ENCODE assay signal across 8 mouse cellular contexts in genomic region chr2:152080685-152081541, GRCm38 (mm10). TPM values are rescaled to one million over a fixed set of nuclear protein-coding genes. Genes with fewer than 3 reads are reported as not detected.
DNase-seq lines count a peak whose midpoint lies in the region; ATAC-seq and TF ChIP-seq lines count a peak whose summit lies in the region.

Gene Scrt2 (plus strand): TSS chr2:152081529.

- H3K27ac ChIP-seq in CH12.LX (ENCODE audit: insufficient read depth, low read depth): no peak within 1 kb of the TSS
- peak within 1 kb of the TSS; percentile 98 for H3K27ac ChIP-seq in forebrain, embryonic 15.5 days (replicated peaks)
- H3K27ac ChIP-seq in intestine, embryonic 15.5 days: no peak within 1 kb of the TSS
- 0 out of 2 replicates have a peak within 1 kb of the TSS, but pooled peaks have one; percentile 24 for H3K27ac ChIP-seq in macrophage
- no peak within 1 kb of the TSS for H3K27ac ChIP-seq in stomach, postnatal 0 days (replicated peaks)

- H3K9ac ChIP-seq in CH12.LX (ENCODE audit: insufficient read depth, low read depth): no peak within 1 kb of the TSS
- peak within 1 kb of the TSS; percentile 85 for H3K9ac ChIP-seq in forebrain, embryonic 15.5 days (replicated peaks)
- no peak within 1 kb of the TSS for H3K9ac ChIP-seq in intestine, embryonic 15.5 days
- no peak within 1 kb of the TSS for H3K9ac ChIP-seq in stomach, postnatal 0 days (ENCODE audit: low read length)

- H3K27me3 ChIP-seq in CH12.LX (replicated peaks): peaks cover 96% of the 10 kb centered on the region
- no peaks in the 10 kb centered on the region for H3K27me3 ChIP-seq in forebrain, embryonic 15.5 days
- H3K27me3 ChIP-seq in intestine, embryonic 15.5 days (replicated peaks): peaks cover 71% of the 10 kb centered on the region
- H3K27me3 ChIP-seq in stomach, postnatal 0 days (ENCODE audit: control insufficient read depth, insufficient read depth, low read length): peaks cover 8% of the 10 kb centered on the region; the same call in 1 of the 2 replicates

- TF ChIP-seq POLR2A in CH12.LX (IDR thresholded peaks at IDR 0.05; ENCODE audit: low read depth, low read length): no peak

- peak; percentile 49 for DNase-seq in cerebellum, adult 9-11 months
- no peak for DNase-seq in cerebellum, adult 8-10 months
- DNase-seq in CH12.LX (ENCODE audit: extremely low read depth): peak; percentile 62
- DNase-seq in stomach, postnatal 0 days (ENCODE audit: low spot score): no peak
- DNase-seq in adrenal gland, postnatal 14 days: no peak

- TF ChIP-seq EP300 in CH12.LX (IDR thresholded peaks at IDR 0.05; ENCODE audit: low read length): peak; percentile 61
- no peak for TF ChIP-seq EP300 in stomach, postnatal 0 days (optimal IDR thresholded peaks at IDR 0.05)

- no peak for TF ChIP-seq CTCF in CH12.LX (conservative IDR thresholded peaks at IDR 0.05 in 1 of 2, IDR thresholded peaks at IDR 0.05 in 1 of 2; ENCODE audit: low read depth in 2 of 2, low read length in 2 of 2)
- no peak for TF ChIP-seq CTCF in stomach, postnatal 0 days (IDR thresholded peaks at IDR 0.05; ENCODE audit: low read depth)

- WGBS in forebrain, embryonic 15.5 days: under 1% methylated on average over 23 of the region's 24 CpGs
- under 1% methylated on average over 24 of the region's 24 CpGs for WGBS in intestine, embryonic 15.5 days
- 1% methylated on average over 22 of the region's 24 CpGs for WGBS in macrophage (ENCODE audit: missing documents)
- under 1% methylated on average over 21 of the region's 24 CpGs for WGBS in stomach, postnatal 0 days

- peaks cover 5 to 13% of the 10 kb centered on the region in 2 experiments; a peak in 3 of 4 replicates for H3K4me1 ChIP-seq in CH12.LX (ENCODE audit: control insufficient read depth in 1 of 2, insufficient read depth in 2 of 2)
- H3K4me1 ChIP-seq in forebrain, embryonic 15.5 days: peaks cover 51% of the 10 kb centered on the region
- H3K4me1 ChIP-seq in intestine, embryonic 15.5 days (replicated peaks): peaks cover 10% of the 10 kb centered on the region
- no peaks in the 10 kb centered on the region for H3K4me1 ChIP-seq in stomach, postnatal 0 days (replicated peaks; ENCODE audit: control insufficient read depth, insufficient read depth)

- dilution Hi-C loops in CH12.LX (cut with MboI; ENCODE audit: extremely low pct_ligation_motif_present, extremely low pct_unique_long_range_greater_than_20kb, low sequenced_read_pairs): no loop called here

- peak within 1 kb of the TSS; percentile 94 for H3K4me2 ChIP-seq in CH12.LX (ENCODE audit: insufficient read depth, low read depth, poor library complexity, severe bottlenecking)
- peak within 1 kb of the TSS; percentile 74 for H3K4me2 ChIP-seq in forebrain, embryonic 15.5 days (replicated peaks)
- H3K4me2 ChIP-seq in intestine, embryonic 15.5 days (replicated peaks): peak within 1 kb of the TSS; percentile 72
- H3K4me2 ChIP-seq in stomach, postnatal 0 days (replicated peaks; ENCODE audit: low read depth): peak within 1 kb of the TSS; percentile 49

- H3K4me3 ChIP-seq in CH12.LX (replicated peaks in 1 of 3; ENCODE audit: low read depth in 2 of 3, low read length in 2 of 3, poor library complexity in 1 of 3): no peak within 1 kb of the TSS
- H3K4me3 ChIP-seq in forebrain, embryonic 15.5 days: peak within 1 kb of the TSS; percentile 56
- peak within 1 kb of the TSS; percentile 28 for H3K4me3 ChIP-seq in intestine, embryonic 15.5 days (replicated peaks)
- H3K4me3 ChIP-seq in macrophage (ENCODE audit: inconsistent target): no peak within 1 kb of the TSS
- H3K4me3 ChIP-seq in stomach, postnatal 0 days (ENCODE audit: low read depth, low read length): peak within 1 kb of the TSS; percentile 17; the same call in 1 of the 2 replicates

- H3K9me3 ChIP-seq in CH12.LX (replicated peaks; ENCODE audit: low read length): no peaks in the 10 kb centered on the region
- no peaks in the 10 kb centered on the region for H3K9me3 ChIP-seq in forebrain, embryonic 15.5 days
- H3K9me3 ChIP-seq in intestine, embryonic 15.5 days: no peaks in the 10 kb centered on the region
- no peaks in the 10 kb centered on the region for H3K9me3 ChIP-seq in stomach, postnatal 0 days (ENCODE audit: control insufficient read depth, low read length)

- TF ChIP-seq RAD21 in CH12.LX (IDR thresholded peaks at IDR 0.05; ENCODE audit: low read depth, low read length): no peak

- H3K79me2 ChIP-seq in CH12.LX (replicated peaks; ENCODE audit: control insufficient read depth, extremely low read depth, insufficient read depth, poor library complexity, severe bottlenecking): no peaks in the 10 kb centered on the region
- H3K79me2 ChIP-seq in macrophage (ENCODE audit: inconsistent target): no peaks in the 10 kb centered on the region

- H3K36me3 ChIP-seq in CH12.LX (replicated peaks in 1 of 2; ENCODE audit: control insufficient read depth in 1 of 2, insufficient read depth in 1 of 2, low read length in 1 of 2): no peaks in the 10 kb centered on the region
- H3K36me3 ChIP-seq in forebrain, embryonic 15.5 days: no peaks in the 10 kb centered on the region
- H3K36me3 ChIP-seq in intestine, embryonic 15.5 days: no peaks in the 10 kb centered on the region
- H3K36me3 ChIP-seq in macrophage (ENCODE audit: inconsistent target): no peaks in the 10 kb centered on the region
- no peaks in the 10 kb centered on the region for H3K36me3 ChIP-seq in stomach, postnatal 0 days (ENCODE audit: control insufficient read depth, insufficient read depth, low read length)

- in situ Hi-C loops in CH12.LX (cut with MboI; ENCODE audit: low pct_ligation_motif_present, low pct_unique_long_range_greater_than_20kb, low sequenced_read_pairs): no loop called here

- peak; percentile 76 for ATAC-seq in forebrain, embryonic 15.5 days (replicated peaks)
- peak; percentile 14; the same call in 1 of the 2 replicates for ATAC-seq in intestine, embryonic 15.5 days
- ATAC-seq in stomach, postnatal 0 days (ENCODE audit: low FRiP score, low TSS enrichment): no peak

TF ChIP-seq in CH12.LX, 34 proteins besides CTCF, POLR2A, EP300 and RAD21 (continues in another document):
- TF ChIP-seq ETS1 (conservative IDR thresholded peaks at IDR 0.05; ENCODE audit: low read depth, low read length) (peak; percentile 60), USF2 (conservative IDR thresholded peaks at IDR 0.05; ENCODE audit: low read depth, low read length) (no peak), SIN3A (IDR thresholded peaks at IDR 0.05; ENCODE audit: low read length) (no peak), MEF2A (IDR thresholded peaks at IDR 0.05; ENCODE audit: borderline replicate concordance, low read depth, low read length) (no peak), TBP (conservative IDR thresholded peaks at IDR 0.05; ENCODE audit: low read depth, low read length) (no peak), KAT2A (IDR thresholded peaks at IDR 0.05; ENCODE audit: insufficient replicate concordance, low read length) (no peak), ZC3H11A (IDR thresholded peaks at IDR 0.05; ENCODE audit: low read depth, low read length) (no peak), ZNF384 (IDR thresholded peaks at IDR 0.05; ENCODE audit: low read depth, low read length) (no peak), BHLHE40 (IDR thresholded peaks at IDR 0.05; ENCODE audit: low read depth, low read length) (peak; percentile 74), JUN (IDR thresholded peaks at IDR 0.05; ENCODE audit: insufficient read depth, low read depth, low read length) (no peak), SMC3 (IDR thresholded peaks at IDR 0.05; ENCODE audit: low read depth, low read length) (no peak), TCF12 (IDR thresholded peaks at IDR 0.05; ENCODE audit: low read depth, low read length) (peak; percentile 60; the same call in 1 of the 2 replicates), MYC (IDR thresholded peaks at IDR 0.05; ENCODE audit: low read depth, low read length) (peak; percentile 62; the same call in 1 of the 2 replicates), POLR2AphosphoS2 (IDR thresholded peaks at IDR 0.05; ENCODE audit: low read depth, low read length) (no peak), HCFC1 (IDR thresholded peaks at IDR 0.05; ENCODE audit: low read depth, low read length) (no peak), MAFK (IDR thresholded peaks at IDR 0.05; ENCODE audit: insufficient replicate concordance, low read length) (0 out of 2 replicates have a peak, but pooled peaks have one; percentile 42), E2F4 (IDR thresholded peaks at IDR 0.05; ENCODE audit: insufficient replicate concordance, low read depth, low read length) (no peak), CHD2 (IDR thresholded peaks at IDR 0.05; ENCODE audit: low read length) (peak; percentile 53; the same call in 1 of the 2 replicates), MAX (IDR thresholded peaks at IDR 0.05; ENCODE audit: low read length) (peak; percentile 64), RCOR1 (conservative IDR thresholded peaks at IDR 0.05; ENCODE audit: low read depth, low read length) (no peak), PAX5 (IDR thresholded peaks at IDR 0.05; ENCODE audit: low read length) (no peak), JUND (conservative IDR thresholded peaks at IDR 0.05; ENCODE audit: low read depth, low read length) (no peak), ZKSCAN1 (IDR thresholded peaks at IDR 0.05; ENCODE audit: borderline replicate concordance, low read depth, low read length) (no peak), CHD1 (IDR thresholded peaks at IDR 0.05; ENCODE audit: low read depth, low read length) (no peak), IRF4 (IDR thresholded peaks at IDR 0.05; ENCODE audit: low read depth, low read length) (peak; percentile 88), NELFE (IDR thresholded peaks at IDR 0.05; ENCODE audit: low read depth, low read length) (no peak), ZMIZ1 (IDR thresholded peaks at IDR 0.05; ENCODE audit: low read depth, low read length) (no peak), USF1 (IDR thresholded peaks at IDR 0.05; ENCODE audit: low read depth, low read length) (no peak), GABPA (IDR thresholded peaks at IDR 0.05; ENCODE audit: insufficient replicate concordance, low read depth, low read length) (no peak)

RNA-seq across cellular contexts. Expression of gene Scrt2, which starts in this region (rescaled TPM):
- total RNA-seq in CH12.LX (2012; rRNA removed) (not detected in 2 replicates), CH12.LX (2014; rRNA removed) (not detected in 2 replicates)
- polyA plus RNA-seq in CH12.LX (2012; ENCODE audit: insufficient read length, low read depth) (not detected in 2 replicates), macrophage (2018) (not detected in 3 replicates)
- polyA plus RNA-seq in forebrain, embryonic 15.5 days (2015; fragmentation: Nextera tagmentation; extraction: Ambion mirVana): 20.9 and 22.9 TPM in 2 replicates
- 0.04 and 0.06 TPM in 2 replicates for polyA plus RNA-seq in intestine, embryonic 15.5 days (2015; fragmentation: Nextera tagmentation; extraction: Ambion mirVana)
- total RNA-seq in macrophage (2018; cell fraction: chromatin; rRNA removed): under 1 TPM in 1 of 26 experiments, not detected in 25; 0.23 TPM
- total RNA-seq in macrophage (2018; cell fraction: cytosol; rRNA removed): under 1 TPM in 2 of 26 experiments, not detected in 24; 0.07 to 0.13 TPM
- total RNA-seq in macrophage (2018; cell fraction: nucleus; rRNA removed): under 1 TPM in 2 of 26 experiments, not detected in 24; 0.11 to 0.15 TPM
- polyA plus RNA-seq in stomach, postnatal 0 days (2015; fragmentation: Nextera tagmentation; extraction: Ambion mirVana): not detected in 2 replicates
- total RNA-seq in adrenal gland, postnatal 14 days (2021): 0.30 and 0.33 TPM in 2 replicates

Comparison
In these comparisons a context has a peak if more than half of its experiments do, and no peak if none do; other contexts are left out.
1. RNA of gene Scrt2 (polyA plus RNA-seq): 20.9 to 22.9 TPM in forebrain, embryonic 15.5 days; 0.04 to 0.06 TPM in intestine, embryonic 15.5 days, not detected in macrophage, not detected in stomach, postnatal 0 days and not detected in CH12.LX; every median in the first group is over 10 times any median in the second.
2. Peak in DNase-seq and H3K4me2 ChIP-seq in CH12.LX; RNA of the gene not detected or under 1 TPM.
3. Peak in ATAC-seq, H3K4me3 ChIP-seq and H3K4me2 ChIP-seq in intestine, embryonic 15.5 days; RNA of the gene not detected or under 1 TPM.
4. H3K27ac ChIP-seq: peak in forebrain, embryonic 15.5 days (single experiment) and macrophage (single experiment); none in CH12.LX (single experiment), intestine, embryonic 15.5 days (single experiment) and stomach, postnatal 0 days (single experiment).
5. H3K4me3 ChIP-seq: peak in forebrain, embryonic 15.5 days (single experiment) and stomach, postnatal 0 days (single experiment); none in CH12.LX (0 of 3) and macrophage (single experiment).
6. Peak in every context shown above with its lines, with median percentiles within 50 percentile points of each other: H3K4me2 ChIP-seq.